Mouse (Mus musculus): Measurements from ENCODE around the gene Myo1e. TPM values are rescaled to one million over a fixed set of nuclear protein-coding genes. Genes with fewer than 3 reads are reported as not detected.

The Myo1e gene
- polyA plus RNA-seq, 1 experiment: 15.4 TPM

- no peak for DNase-seq (ENCODE audit: low read depth in 1 of 2, low spot score in 2 of 2)
- TF ChIP-seq CTCF (IDR thresholded peaks at IDR 0.05; ENCODE audit: extremely low read depth, insufficient read depth, insufficient read length, insufficient replicate concordance) (no peak), POLR2A (IDR thresholded peaks at IDR 0.05; ENCODE audit: low read depth, low read length) (no peak)
- Histone ChIP-seq H3K27ac (ENCODE audit: insufficient read depth, low read length) (no peak overlapping the region), H3K4me1 (ENCODE audit: control insufficient read depth, insufficient read depth, insufficient read length) (no peaks in the 10 kb centered on the region), H3K27me3 (ENCODE audit: control insufficient read depth, insufficient read depth, low read length) (no peaks in the 10 kb centered on the region), H3K4me3 (ENCODE audit: extremely low read depth, insufficient read depth, insufficient read length) (no peak overlapping the region), H3K36me3 (ENCODE audit: control insufficient read depth, insufficient read depth, low read length) (peaks cover 45% of the 10 kb centered on the region)
- 41% methylated on average over 12 of the region's 12 CpGs for WGBS
Measured at GRCm38 (mm10) chr9:70382091-70382490, 174.9 kb downstream of the Myo1e start.

GRCm38 (mm10) chr9:70383750-70384149 lies 176.6 kb downstream of the Myo1e start:
- no peaks in the 10 kb centered on the region for H3K4me1 ChIP-seq (ENCODE audit: control insufficient read depth, insufficient read depth, insufficient read length)
- 81% methylated on average over 10 of the region's 10 CpGs for WGBS
- no peak overlapping the region for H3K27ac ChIP-seq (ENCODE audit: insufficient read depth, low read length)
- no peak overlapping the region for H3K4me3 ChIP-seq (ENCODE audit: extremely low read depth, insufficient read depth, insufficient read length)
- H3K27me3 ChIP-seq (ENCODE audit: control insufficient read depth, insufficient read depth, low read length): no peaks in the 10 kb centered on the region
- no peak for DNase-seq (ENCODE audit: low read depth in 1 of 2, low spot score in 2 of 2)
- H3K36me3 ChIP-seq (ENCODE audit: control insufficient read depth, insufficient read depth, low read length): peaks cover 35% of the 10 kb centered on the region
- no peak for TF ChIP-seq POLR2A (IDR thresholded peaks at IDR 0.05; ENCODE audit: low read depth, low read length)
- no peak for TF ChIP-seq CTCF (IDR thresholded peaks at IDR 0.05; ENCODE audit: extremely low read depth, insufficient read depth, insufficient read length, insufficient replicate concordance)

DNA sequence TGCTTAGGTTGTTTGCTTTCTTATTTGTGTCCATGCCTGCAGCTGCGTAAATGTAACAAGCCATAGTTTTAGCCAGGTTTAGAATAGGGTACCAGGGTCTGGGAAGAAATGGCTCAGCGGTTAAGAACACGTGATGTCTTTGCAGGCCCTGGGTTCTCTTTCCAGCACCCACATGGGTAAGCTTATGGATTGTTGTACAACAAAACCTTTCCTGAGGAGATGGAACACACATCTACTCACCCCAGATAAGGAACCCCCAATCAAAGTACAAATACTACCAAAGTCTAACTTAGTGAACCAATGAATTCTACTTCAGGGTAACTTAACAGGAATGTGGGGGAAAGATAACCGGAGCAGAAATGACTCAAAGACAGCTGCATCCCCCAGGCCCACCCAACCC lies 177.3 kb downstream of the Myo1e start:
- no peak for DNase-seq (ENCODE audit: low read depth in 1 of 2, low spot score in 2 of 2)
- 90% methylated on average over 4 of the region's 4 CpGs for WGBS
- Histone ChIP-seq H3K27ac (ENCODE audit: insufficient read depth, low read length) (no peak overlapping the region), H3K4me3 (ENCODE audit: extremely low read depth, insufficient read depth, insufficient read length) (no peak overlapping the region), H3K36me3 (ENCODE audit: control insufficient read depth, insufficient read depth, low read length) (peaks cover 33% of the 10 kb centered on the region), H3K27me3 (ENCODE audit: control insufficient read depth, insufficient read depth, low read length) (no peaks in the 10 kb centered on the region), H3K4me1 (ENCODE audit: control insufficient read depth, insufficient read depth, insufficient read length) (no peaks in the 10 kb centered on the region)
- TF ChIP-seq CTCF (IDR thresholded peaks at IDR 0.05; ENCODE audit: extremely low read depth, insufficient read depth, insufficient read length, insufficient replicate concordance) (no peak), POLR2A (IDR thresholded peaks at IDR 0.05; ENCODE audit: low read depth, low read length) (no peak)

- H3K4me1 ChIP-seq (ENCODE audit: control insufficient read depth, insufficient read depth, insufficient read length): no peaks in the 10 kb centered on the region
- TF ChIP-seq CTCF (IDR thresholded peaks at IDR 0.05; ENCODE audit: extremely low read depth, insufficient read depth, insufficient read length, insufficient replicate concordance) (no peak), POLR2A (IDR thresholded peaks at IDR 0.05; ENCODE audit: low read depth, low read length) (no peak)
- 44% methylated on average over 18 of the region's 18 CpGs for WGBS
- H3K36me3 ChIP-seq (ENCODE audit: control insufficient read depth, insufficient read depth, low read length): peaks cover 35% of the 10 kb centered on the region
- no peak for DNase-seq (ENCODE audit: low read depth in 1 of 2, low spot score in 2 of 2)
- no peak overlapping the region for H3K27ac ChIP-seq (ENCODE audit: insufficient read depth, low read length)
- no peak overlapping the region for H3K4me3 ChIP-seq (ENCODE audit: extremely low read depth, insufficient read depth, insufficient read length)
- H3K27me3 ChIP-seq (ENCODE audit: control insufficient read depth, insufficient read depth, low read length): no peaks in the 10 kb centered on the region
Measured at GRCm38 (mm10) chr9:70384958-70385728, 178.0 kb downstream of the Myo1e start.

DNA sequence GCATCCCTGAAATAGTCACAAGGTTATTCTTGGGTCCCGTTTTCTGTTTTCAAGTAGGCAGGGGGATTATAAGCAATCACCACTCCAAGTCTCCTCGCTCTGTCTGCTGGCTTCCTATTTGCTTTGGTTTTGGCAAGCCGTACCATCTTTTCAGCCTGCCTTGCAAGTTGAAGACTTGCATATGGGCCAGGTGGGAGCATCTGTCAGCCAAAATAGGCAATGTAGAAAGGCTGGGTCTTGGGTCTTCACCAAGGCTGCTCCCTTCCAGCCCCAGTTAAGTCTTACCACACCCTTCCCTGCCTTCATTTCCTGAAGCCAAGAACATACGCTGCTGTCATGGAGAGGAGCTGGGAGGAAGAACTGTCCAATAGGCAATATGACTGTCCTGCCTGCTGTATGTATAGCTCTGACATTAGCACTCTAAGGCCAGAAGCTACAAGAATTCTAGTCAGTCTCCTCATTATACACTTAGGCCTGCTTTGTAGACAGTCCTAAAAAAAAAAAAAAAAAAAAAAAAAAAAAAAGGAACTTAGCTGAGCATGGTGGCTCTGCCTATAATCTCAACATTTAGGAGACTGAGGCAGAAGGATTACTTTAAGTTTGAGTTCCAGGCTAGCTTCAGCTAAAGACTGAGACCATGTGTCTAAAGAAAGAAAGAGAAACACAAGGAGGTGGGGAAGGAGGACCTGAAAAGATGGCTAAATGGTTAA lies 180.4 kb downstream of the Myo1e start:
- WGBS: 94% methylated on average over 4 of the region's 4 CpGs
- H3K27ac ChIP-seq (ENCODE audit: insufficient read depth, low read length): no peak overlapping the region
- H3K36me3 ChIP-seq (ENCODE audit: control insufficient read depth, insufficient read depth, low read length): peaks cover 28% of the 10 kb centered on the region
- no peak overlapping the region for H3K4me3 ChIP-seq (ENCODE audit: extremely low read depth, insufficient read depth, insufficient read length)
- no peak for DNase-seq (ENCODE audit: low read depth in 1 of 2, low spot score in 2 of 2)
- no peaks in the 10 kb centered on the region for H3K4me1 ChIP-seq (ENCODE audit: control insufficient read depth, insufficient read depth, insufficient read length)
- TF ChIP-seq CTCF (IDR thresholded peaks at IDR 0.05; ENCODE audit: extremely low read depth, insufficient read depth, insufficient read length, insufficient replicate concordance) (no peak), POLR2A (IDR thresholded peaks at IDR 0.05; ENCODE audit: low read depth, low read length) (no peak)
- no peaks in the 10 kb centered on the region for H3K27me3 ChIP-seq (ENCODE audit: control insufficient read depth, insufficient read depth, low read length)

- H3K4me3 ChIP-seq (ENCODE audit: extremely low read depth, insufficient read depth, insufficient read length): no peak overlapping the region
- H3K27ac ChIP-seq (ENCODE audit: insufficient read depth, low read length): no peak overlapping the region
- H3K4me1 ChIP-seq (ENCODE audit: control insufficient read depth, insufficient read depth, insufficient read length): no peaks in the 10 kb centered on the region
- no peak for DNase-seq (ENCODE audit: low read depth in 1 of 2, low spot score in 2 of 2)
- peaks cover 20% of the 10 kb centered on the region for H3K36me3 ChIP-seq (ENCODE audit: control insufficient read depth, insufficient read depth, low read length)
- WGBS: 79% methylated on average over 3 of the region's 3 CpGs
- TF ChIP-seq CTCF (IDR thresholded peaks at IDR 0.05; ENCODE audit: extremely low read depth, insufficient read depth, insufficient read length, insufficient replicate concordance) (no peak), POLR2A (IDR thresholded peaks at IDR 0.05; ENCODE audit: low read depth, low read length) (no peak)
- H3K27me3 ChIP-seq (ENCODE audit: control insufficient read depth, insufficient read depth, low read length): no peaks in the 10 kb centered on the region
Measured at GRCm38 (mm10) chr9:70389548-70389947, 182.4 kb downstream of the Myo1e start.

- H3K4me3 ChIP-seq (ENCODE audit: extremely low read depth, insufficient read depth, insufficient read length): no peak overlapping the region
- no peak for DNase-seq (ENCODE audit: low read depth in 1 of 2, low spot score in 2 of 2)
- no peaks in the 10 kb centered on the region for H3K27me3 ChIP-seq (ENCODE audit: control insufficient read depth, insufficient read depth, low read length)
- H3K27ac ChIP-seq (ENCODE audit: insufficient read depth, low read length): no peak overlapping the region
- TF ChIP-seq CTCF (IDR thresholded peaks at IDR 0.05; ENCODE audit: extremely low read depth, insufficient read depth, insufficient read length, insufficient replicate concordance) (no peak), POLR2A (IDR thresholded peaks at IDR 0.05; ENCODE audit: low read depth, low read length) (no peak)
- WGBS: 88% methylated on average over 5 of the region's 5 CpGs
- H3K36me3 ChIP-seq (ENCODE audit: control insufficient read depth, insufficient read depth, low read length): peaks cover 19% of the 10 kb centered on the region
- H3K4me1 ChIP-seq (ENCODE audit: control insufficient read depth, insufficient read depth, insufficient read length): no peaks in the 10 kb centered on the region
Measured at GRCm38 (mm10) chr9:70391042-70391441, 183.9 kb downstream of the Myo1e start.

Data from spleen, adult 2 months (tissue).